Mouse (Mus musculus) inflammation-experienced regulatory T-cells, adult 16 weeks (primary cell): ENCODE results near the gene Gm13691. TPM values are rescaled to one million over a fixed set of nuclear protein-coding genes. Genes with fewer than 3 reads are reported as not detected.

Experiments
- polyA plus RNA-seq: library from polyadenylated mRNA; unstranded; fragments of 100-300 nt; shearing (Covaris generic); gene quantifications from one replicate; pipeline ENCODE4 v1.2.1, GENCODE M21; 2017

Gene Gm13691
- polyA plus RNA-seq = not detected

GRCm38 (mm10) chr2:83990253-83990652, at the start of gene Gm13691:
Gm13691 (plus strand) TSS chr2:83990553.

GRCm38 (mm10) chr2:83940931-83941361, 49.4 kb upstream of the Gm13691 start, which contains the start of gene Zswim2:
Zswim2 (minus strand) TSS chr2:83941228.

GRCm38 (mm10) chr2:83955393-83955792, 35.0 kb upstream of the Gm13691 start, which contains the start of gene Gm13698:
Gm13698 (plus strand) TSS chr2:83955693.

GRCm38 (mm10) chr2:83961203-83961602, 29.1 kb upstream of the Gm13691 start, which contains the start of gene Gm13693:
Gm13693 (plus strand) TSS chr2:83961503.

GRCm38 (mm10) chr2:83967013-83967412, 23.3 kb upstream of the Gm13691 start, which contains the start of gene Gm13695:
Gm13695 (plus strand) TSS chr2:83967313.

GRCm38 (mm10) chr2:83972823-83973222, 17.5 kb upstream of the Gm13691 start, which contains the start of gene Gm13696:
Gm13696 (plus strand) TSS chr2:83973123.

GRCm38 (mm10) chr2:83978633-83979032, 11.7 kb upstream of the Gm13691 start, which contains the start of gene Gm13694:
Gm13694 (plus strand) TSS chr2:83978933.

GRCm38 (mm10) chr2:83984443-83984842, 5.9 kb upstream of the Gm13691 start, which contains the start of gene Gm13697:
Gm13697 (plus strand) TSS chr2:83984743.

Other genes with a start within 250 kb of the Gm13691 start
- gene Fam171b, start 177.9 kb upstream of the Gm13691 start, polyA plus RNA-seq = 0.18 TPM
- not detected for gene Zswim2, start 49.3 kb upstream of the Gm13691 start, polyA plus RNA-seq
- not detected for gene Gm13698, start 34.9 kb upstream of the Gm13691 start, polyA plus RNA-seq
- not detected for gene Gm13693, start 29.1 kb upstream of the Gm13691 start, polyA plus RNA-seq
- not detected for gene Gm13695, start 23.2 kb upstream of the Gm13691 start, polyA plus RNA-seq
- not detected for gene Gm13696, start 17.4 kb upstream of the Gm13691 start, polyA plus RNA-seq
- gene Gm13694, start 11.6 kb upstream of the Gm13691 start, polyA plus RNA-seq = not detected
- not detected for gene Gm13697, start 5.8 kb upstream of the Gm13691 start, polyA plus RNA-seq